Mouse (Mus musculus): ENCODE data around the gene Fig4.
A peak's percentile ranks its signal among the peaks of the same experiment; 100 is the strongest.

Gene Fig4

GRCm38 (mm10) chr10:41302689-41303431 is at the start of gene Fig4:
Gene Fig4, minus strand, starts transcription at chr10:41303260.
- peak; percentile 95 for DNase-seq

GRCm38 (mm10) chr10:41341346-41341745 is 38.3 kb upstream of the Fig4 start:
- no peak for DNase-seq

- DNase-seq, result no peak
Measured at GRCm38 (mm10) chr10:41332533-41333043, 29.5 kb upstream of the Fig4 start.

GRCm38 (mm10) chr10:41315866-41316265 is 12.8 kb upstream of the Fig4 start:
- DNase-seq, result no peak

- no peak for DNase-seq
Measured at GRCm38 (mm10) chr10:41308205-41308604, 5.1 kb upstream of the Fig4 start.

GRCm38 (mm10) chr10:41304961-41305455 is 1.9 kb upstream of the Fig4 start:
- no peak for DNase-seq

- DNase-seq, result peak; percentile 93
Measured at GRCm38 (mm10) chr10:41303639-41304444, 782 bp upstream of the Fig4 start, which contains the start of gene Ak9. Gene Ak9, plus strand, starts transcription at chr10:41303980.

- DNase-seq, result no peak
Measured at GRCm38 (mm10) chr10:41300161-41300560, 2.9 kb downstream of the Fig4 start.

GRCm38 (mm10) chr10:41295145-41295544 is 7.9 kb downstream of the Fig4 start:
- DNase-seq, result peak; percentile 46

- no peak for DNase-seq
Measured at GRCm38 (mm10) chr10:41294734-41295133, 8.3 kb downstream of the Fig4 start.

GRCm38 (mm10) chr10:41293019-41293418 is 10.0 kb downstream of the Fig4 start:
- peak; percentile 82 for DNase-seq

GRCm38 (mm10) chr10:41291021-41291420 is 12.0 kb downstream of the Fig4 start:
- no peak for DNase-seq

GRCm38 (mm10) chr10:41288771-41289415 is 14.2 kb downstream of the Fig4 start:
- peak; percentile 94 for DNase-seq

GRCm38 (mm10) chr10:41288074-41288473 is 15.0 kb downstream of the Fig4 start:
- no peak for DNase-seq

GRCm38 (mm10) chr10:41287618-41288017 is 15.4 kb downstream of the Fig4 start:
- no peak for DNase-seq

- no peak for DNase-seq
Measured at GRCm38 (mm10) chr10:41282086-41282485, 21.0 kb downstream of the Fig4 start.

GRCm38 (mm10) chr10:41280796-41281195 is 22.3 kb downstream of the Fig4 start:
- no peak for DNase-seq

GRCm38 (mm10) chr10:41280177-41280576 is 22.9 kb downstream of the Fig4 start:
- DNase-seq, result no peak

GRCm38 (mm10) chr10:41278808-41279207 is 24.3 kb downstream of the Fig4 start:
- no peak for DNase-seq

GRCm38 (mm10) chr10:41274871-41275270 is 28.2 kb downstream of the Fig4 start:
- no peak for DNase-seq

- peak; percentile 63 for DNase-seq
Measured at GRCm38 (mm10) chr10:41271860-41272259, 31.2 kb downstream of the Fig4 start.

GRCm38 (mm10) chr10:41261889-41262288 is 41.2 kb downstream of the Fig4 start:
- no peak for DNase-seq

- no peak for DNase-seq
Measured at GRCm38 (mm10) chr10:41261218-41261617, 41.8 kb downstream of the Fig4 start.

Data from embryo, embryonic 11 days (tissue).